Mouse (Mus musculus): ENCODE data around the gene Fahd1. TPM values are rescaled to one million over a fixed set of nuclear protein-coding genes. Genes with fewer than 3 reads are reported as not detected.

Gene Fahd1
- polyA plus RNA-seq, 2 experiments = 14.8 to 16.5 TPM

DNA sequence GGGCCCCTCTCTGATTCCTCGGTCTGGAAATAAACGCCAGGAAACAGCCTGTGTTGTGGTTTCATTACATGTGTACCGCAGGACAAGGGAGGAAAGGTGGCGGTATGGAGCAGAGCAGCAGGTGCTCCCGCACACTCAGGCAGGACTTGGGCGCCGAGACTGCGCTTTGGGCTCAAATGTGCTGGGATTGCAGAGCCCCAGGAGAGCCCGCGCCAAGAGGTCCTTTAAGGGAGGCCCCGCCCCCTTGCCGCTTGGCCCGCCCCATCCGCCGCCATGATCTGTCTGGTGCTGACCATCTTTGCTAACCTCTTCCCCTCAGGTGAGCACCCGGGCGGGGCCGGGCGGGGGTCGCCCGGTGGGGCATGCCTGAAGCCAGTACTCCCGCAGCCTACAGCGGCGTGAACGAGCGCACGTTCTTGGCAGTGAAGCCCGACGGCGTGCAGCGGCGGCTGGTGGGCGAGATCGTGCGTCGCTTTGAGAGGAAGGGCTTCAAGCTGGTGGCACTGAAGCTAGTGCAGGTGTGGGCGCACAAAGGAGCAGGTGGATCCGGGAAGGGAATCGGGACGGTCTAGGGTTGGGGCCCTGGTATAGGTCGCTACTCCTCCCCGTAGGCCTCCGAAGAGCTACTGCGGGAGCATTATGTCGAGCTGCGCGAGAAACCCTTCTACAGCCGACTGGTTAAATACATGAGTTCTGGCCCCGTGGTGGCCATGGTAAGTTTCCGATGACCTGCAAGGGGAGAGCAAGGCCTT lies 46.3 kb upstream of the Fahd1 start, which contains the start of gene Nme3:
Gene Nme3 (plus strand): TSS at position 260 of the 752 bp plus-strand sequence.
- peak; percentile 63 for DNase-seq (ENCODE audit: low spot score)
- H3K4me2 ChIP-seq (replicated peaks; ENCODE audit: low read depth, low read length, severe bottlenecking) = peak within 1 kb of the TSS; percentile 98
- no peak for TF ChIP-seq POLR2A (IDR thresholded peaks at IDR 0.05; ENCODE audit: borderline replicate concordance, extremely low read depth, insufficient read depth, insufficient read length)
- peaks cover 22% of the 10 kb centered on the region for H3K4me1 ChIP-seq (ENCODE audit: control insufficient read depth, insufficient read depth, low read length)
- peaks cover 72% of the 10 kb centered on the region for H3K36me3 ChIP-seq (ENCODE audit: control insufficient read depth, insufficient read depth, low read length)
- ATAC-seq (ENCODE audit: low FRiP score, low read depth) = peak; percentile 46
- 5% methylated on average over 46 of the region's 50 CpGs for WGBS
- no peaks in the 10 kb centered on the region for H3K9me3 ChIP-seq (ENCODE audit: control insufficient read depth, low read length)
- peak within 1 kb of the TSS; percentile 86 for H3K9ac ChIP-seq (ENCODE audit: low read depth, low read length, severe bottlenecking)
- peak within 1 kb of the TSS; percentile 68 for H3K27ac ChIP-seq (replicated peaks; ENCODE audit: low read depth, low read length)
- peak within 1 kb of the TSS; percentile 70 for H3K4me3 ChIP-seq (replicated peaks; ENCODE audit: low read length)
- no peaks in the 10 kb centered on the region for H3K27me3 ChIP-seq (ENCODE audit: control insufficient read depth, insufficient read depth, low read length)

- H3K4me3 ChIP-seq (replicated peaks; ENCODE audit: low read length) = peak overlapping the region; percentile 70
- peaks cover 22% of the 10 kb centered on the region for H3K4me1 ChIP-seq (ENCODE audit: control insufficient read depth, insufficient read depth, low read length)
- H3K4me2 ChIP-seq (replicated peaks; ENCODE audit: low read depth, low read length, severe bottlenecking) = peak overlapping the region; percentile 98
- H3K27ac ChIP-seq (replicated peaks; ENCODE audit: low read depth, low read length) = peak overlapping the region; percentile 68
- peaks cover 72% of the 10 kb centered on the region for H3K36me3 ChIP-seq (ENCODE audit: control insufficient read depth, insufficient read depth, low read length)
- ATAC-seq (ENCODE audit: low FRiP score, low read depth) (no peak), DNase-seq (ENCODE audit: low spot score) (no peak)
- no peaks in the 10 kb centered on the region for H3K27me3 ChIP-seq (ENCODE audit: control insufficient read depth, insufficient read depth, low read length)
- 13% methylated on average over 23 of the region's 23 CpGs for WGBS
- no peaks in the 10 kb centered on the region for H3K9me3 ChIP-seq (ENCODE audit: control insufficient read depth, low read length)
- no peak for TF ChIP-seq POLR2A (IDR thresholded peaks at IDR 0.05; ENCODE audit: borderline replicate concordance, extremely low read depth, insufficient read depth, insufficient read length)
- H3K9ac ChIP-seq (ENCODE audit: low read depth, low read length, severe bottlenecking) = peak overlapping the region; percentile 86
Measured at GRCm38 (mm10) chr17:24895571-24896240, 45.5 kb upstream of the Fahd1 start.

- DNase-seq (ENCODE audit: low spot score) = peak; percentile 83
- peaks cover 22% of the 10 kb centered on the region for H3K4me1 ChIP-seq (ENCODE audit: control insufficient read depth, insufficient read depth, low read length)
- under 1% methylated on average over 52 of the region's 62 CpGs for WGBS
- H3K9me3 ChIP-seq (ENCODE audit: control insufficient read depth, low read length) = no peaks in the 10 kb centered on the region
- TF ChIP-seq POLR2A (IDR thresholded peaks at IDR 0.05; ENCODE audit: borderline replicate concordance, extremely low read depth, insufficient read depth, insufficient read length) = no peak
- H3K9ac ChIP-seq (ENCODE audit: low read depth, low read length, severe bottlenecking) = peak within 1 kb of the TSS; percentile 86
- H3K27ac ChIP-seq (replicated peaks; ENCODE audit: low read depth, low read length) = peak within 1 kb of the TSS; percentile 68
- H3K4me2 ChIP-seq (replicated peaks; ENCODE audit: low read depth, low read length, severe bottlenecking) = peak within 1 kb of the TSS; percentile 98
- H3K4me3 ChIP-seq (replicated peaks; ENCODE audit: low read length) = peak within 1 kb of the TSS; percentile 70
- peaks cover 72% of the 10 kb centered on the region for H3K36me3 ChIP-seq (ENCODE audit: control insufficient read depth, insufficient read depth, low read length)
- peak; percentile 79 for ATAC-seq (ENCODE audit: low FRiP score, low read depth)
- no peaks in the 10 kb centered on the region for H3K27me3 ChIP-seq (ENCODE audit: control insufficient read depth, insufficient read depth, low read length)
Measured at GRCm38 (mm10) chr17:24894995-24895547, 44.9 kb upstream of the Fahd1 start, which contains the start of the genes Eme2 and Mrps34. Eme2 (minus strand) TSS chr17:24895087. Mrps34 (plus strand) TSS chr17:24895116.

GRCm38 (mm10) chr17:24894061-24894994 lies 44.2 kb upstream of the Fahd1 start:
- ATAC-seq (ENCODE audit: low FRiP score, low read depth) = no peak

More at GRCm38 (mm10) chr17:24894061-24894994, 44.2 kb upstream of the Fahd1 start:
- H3K36me3 ChIP-seq (ENCODE audit: control insufficient read depth, insufficient read depth, low read length) = peaks cover 71% of the 10 kb centered on the region
- no peaks in the 10 kb centered on the region for H3K27me3 ChIP-seq (ENCODE audit: control insufficient read depth, insufficient read depth, low read length)
- no peaks in the 10 kb centered on the region for H3K9me3 ChIP-seq (ENCODE audit: control insufficient read depth, low read length)
- peak overlapping the region; percentile 86 for H3K9ac ChIP-seq (ENCODE audit: low read depth, low read length, severe bottlenecking)
- peak overlapping the region; percentile 68 for H3K27ac ChIP-seq (replicated peaks; ENCODE audit: low read depth, low read length)
- H3K4me1 ChIP-seq (ENCODE audit: control insufficient read depth, insufficient read depth, low read length) = peaks cover 22% of the 10 kb centered on the region
- H3K4me3 ChIP-seq (replicated peaks; ENCODE audit: low read length) = peak overlapping the region; percentile 70
- WGBS = 12% methylated on average over 31 of the region's 31 CpGs
- DNase-seq (ENCODE audit: low spot score) = no peak
- peak overlapping the region; percentile 98 for H3K4me2 ChIP-seq (replicated peaks; ENCODE audit: low read depth, low read length, severe bottlenecking)
- TF ChIP-seq POLR2A (IDR thresholded peaks at IDR 0.05; ENCODE audit: borderline replicate concordance, extremely low read depth, insufficient read depth, insufficient read length) = no peak
